Comparison of ENCODE assay signal across 12 mouse cellular contexts in genomic region chr4:110227621-110228031, GRCm38 (mm10).
DNase-seq lines count a peak whose midpoint lies in the region; ATAC-seq and TF ChIP-seq lines count a peak whose summit lies in the region.
"Had no signal": no experiment of that assay in that cellular context is flagged by ENCODE, and none has a peak within 500 bp of the region (broad histone marks: within the 10 kb centered on the region; RNA-seq: fewer than 3 reads in every experiment).

No protein-coding gene starts in this region.

- H3K9ac ChIP-seq in heart, adult 2 months (ENCODE audit: low read depth, low read length), result no peak overlapping the region
- peak overlapping the region; percentile 42 for H3K9ac ChIP-seq in liver, embryonic 12.5 days
- H3K9ac ChIP-seq: forebrain, embryonic 13.5 days had no signal

- TF ChIP-seq POLR2A in heart, adult 2 months (IDR thresholded peaks at IDR 0.05; ENCODE audit: insufficient read depth, low read depth, low read length), result no peak

- H3K79me2 ChIP-seq in heart, adult 2 months (replicated peaks; ENCODE audit: control insufficient read depth, insufficient read depth, low read length), result no peaks in the 10 kb centered on the region

- no peak overlapping the region for H3K4me3 ChIP-seq in heart, adult 2 months
- H3K4me3 ChIP-seq in liver, embryonic 12.5 days, result peak overlapping the region; percentile 45
- H3K4me3 ChIP-seq: forebrain, embryonic 13.5 days had no signal

- no peaks in the 10 kb centered on the region for H3K36me3 ChIP-seq in heart, adult 2 months (ENCODE audit: control insufficient read depth, insufficient read depth, low read length)
- no peaks in the 10 kb centered on the region for H3K36me3 ChIP-seq in liver, embryonic 12.5 days

- peak; percentile 3 to 6 for DNase-seq in heart, postnatal 10 days
- DNase-seq in heart, adult 2 months, result no peak
- peak; percentile 62 for DNase-seq in c-Kit-positive CD71-positive TER-119-positive erythroid progenitor cells, embryonic 14.5 days (ENCODE audit: low spot score)
- peak; percentile 14 to 27 for DNase-seq in cerebellum, postnatal 36 days
- no peak for DNase-seq in spleen, postnatal 36 days (ENCODE audit: low spot score in 2 of 2)
- DNase-seq in retina, embryonic 14.5 days (ENCODE audit: low spot score), result no peak
- DNase-seq: embryo, embryonic 11 days; thymus, postnatal 14 days had no signal

- no peaks in the 10 kb centered on the region; the same call in 1 of the 2 replicates for H3K4me1 ChIP-seq in heart, adult 2 months (ENCODE audit: control insufficient read depth, insufficient read depth, low read length)
- peaks cover 42% of the 10 kb centered on the region for H3K4me1 ChIP-seq in liver, embryonic 12.5 days

- H3K27me3 ChIP-seq in heart, adult 2 months (ENCODE audit: control insufficient read depth, insufficient read depth, low read length), result no peaks in the 10 kb centered on the region
- H3K27me3 ChIP-seq in liver, embryonic 12.5 days (replicated peaks), result no peaks in the 10 kb centered on the region
- H3K27me3 ChIP-seq: forebrain, embryonic 13.5 days had no signal

- no peaks in the 10 kb centered on the region for H3K9me3 ChIP-seq in liver, embryonic 12.5 days (replicated peaks)
- H3K9me3 ChIP-seq: forebrain, embryonic 13.5 days had no signal

- intact Hi-C loops in heart, postnatal 10 days (cut with DNase I), result no loop called here
- intact Hi-C loops in heart, adult 2 months (cut with DNase I), result no loop called here

- no peak for TF ChIP-seq CTCF in heart, adult 2 months (IDR thresholded peaks at IDR 0.05)

- H3K4me2 ChIP-seq in liver, embryonic 12.5 days, result peak overlapping the region; percentile 63
- H3K4me2 ChIP-seq: forebrain, embryonic 13.5 days had no signal

- no peak overlapping the region for H3K27ac ChIP-seq in heart, adult 2 months
- peak overlapping the region; percentile 75 for H3K27ac ChIP-seq in liver, embryonic 12.5 days
- H3K27ac ChIP-seq: forebrain, embryonic 13.5 days had no signal

- ATAC-seq in liver, embryonic 12.5 days, result peak; percentile 82
- ATAC-seq: activated CD4-positive, CD25-positive, alpha-beta regulatory T cell, adult 4 months; forebrain, embryonic 13.5 days; inflammation-experienced regulatory T-cells, adult 6 months had no signal

- WGBS in heart, adult 2 months, result 33% methylated on average over 8 of the region's 8 CpGs
- WGBS in liver, embryonic 12.5 days (ENCODE audit: insufficient replicate concordance), result 28% methylated on average over 8 of the region's 8 CpGs

- no peak for TF ChIP-seq EP300 in heart, adult 2 months (IDR thresholded peaks at IDR 0.05; ENCODE audit: insufficient read depth, low read depth, low read length)

Comparison
In these comparisons a context has a peak if more than half of its experiments do, and no peak if none do; other contexts are left out.
1. DNase-seq: peak in heart, postnatal 10 days (2 of 2), c-Kit-positive CD71-positive TER-119-positive erythroid progenitor cells, embryonic 14.5 days (single experiment) and cerebellum, postnatal 36 days (2 of 2); none in heart, adult 2 months (0 of 2), spleen, postnatal 36 days (0 of 2) and retina, embryonic 14.5 days (single experiment).